Mouse (Mus musculus): ENCODE results near the gene Olfr1082.
"Not testable (repeated sequence)": the region's sequence is repeated elsewhere in the genome, so short reads cannot be mapped to it uniquely, and the experiment has no call there.

The Olfr1082 gene

DNA sequence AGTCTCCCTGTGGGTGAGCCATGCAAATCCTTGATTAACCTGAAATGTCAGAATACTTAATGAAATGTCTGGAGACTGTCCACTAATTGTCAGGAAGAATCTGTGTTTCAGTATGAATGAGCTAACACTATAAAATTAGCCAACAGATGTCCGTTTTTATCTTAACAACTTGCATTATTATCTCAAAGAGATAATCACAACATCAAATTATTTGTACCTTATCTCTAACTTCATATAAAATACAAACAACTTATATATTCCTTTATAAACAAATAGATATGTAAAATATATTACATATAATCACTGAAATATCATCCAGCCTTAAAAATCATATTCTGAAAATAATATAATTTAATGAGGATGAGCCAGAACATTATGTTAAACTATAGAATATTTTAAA, at the start of gene Olfr1082:
Gene Olfr1082, minus strand, starts transcription at position 101 of the 400 bp plus-strand sequence.
- DNase-seq, result not testable (repeated sequence)

DNA sequence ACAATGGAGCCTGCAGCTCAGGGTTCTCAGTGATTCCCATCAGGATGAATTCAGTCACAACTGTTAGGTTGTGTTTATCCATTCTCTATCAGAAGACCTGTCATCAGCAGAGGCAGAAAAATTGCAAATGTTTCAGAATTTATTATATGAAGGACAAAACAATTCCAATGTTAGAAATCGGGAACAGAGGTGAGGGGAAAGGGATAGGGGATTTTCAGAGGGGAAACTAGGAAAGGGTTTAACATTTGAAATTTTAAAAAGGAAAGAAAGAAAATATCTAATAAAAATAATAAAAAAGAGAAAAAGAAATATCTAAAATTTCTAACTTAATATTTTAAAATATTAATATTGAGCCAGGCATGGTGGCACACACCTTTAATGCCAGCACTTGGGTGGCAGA, 40.9 kb upstream of the Olfr1082 start, which contains the start of gene Olfr1084:
Gene Olfr1084, minus strand, starts transcription at position 101 of the 400 bp plus-strand sequence.
- DNase-seq, result not testable (repeated sequence)

DNA sequence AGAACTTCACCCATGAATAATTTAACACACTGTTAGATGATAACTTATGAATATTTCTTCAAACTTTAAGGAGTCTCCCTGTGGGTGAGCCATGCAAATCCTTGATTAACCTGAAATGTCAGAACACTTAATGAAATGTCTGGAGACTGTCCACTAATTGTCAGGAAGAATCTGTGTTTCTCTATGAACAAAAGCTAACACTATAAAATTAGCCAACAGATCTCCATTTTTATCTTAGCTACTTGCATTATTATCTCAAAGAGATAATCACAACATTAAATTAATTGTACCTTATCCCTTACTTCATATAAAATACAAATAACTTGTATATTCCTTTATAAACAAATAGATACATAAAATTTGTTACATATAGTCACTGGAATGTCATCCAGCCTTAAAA, 40.6 kb downstream of the Olfr1082 start, which contains the start of gene Olfr1080:
Gene Olfr1080, minus strand, starts transcription at position 101 of the 400 bp plus-strand sequence.
- DNase-seq, result not testable (repeated sequence)
